Mouse (Mus musculus) brain, embryonic 18.5 days (tissue): ENCODE data around the gene Mcm6.
"Not testable (repeated sequence)": the region's sequence is repeated elsewhere in the genome, so short reads cannot be mapped to it uniquely, and the experiment has no call there.

ENCODE experiments used
- DNase-seq: peaks from one replicate; pipeline ENCODE4 v3.0.0-alpha.2; 2012; ENCODE audit warnings: low read depth, low spot score

The Mcm6 gene

DNA sequence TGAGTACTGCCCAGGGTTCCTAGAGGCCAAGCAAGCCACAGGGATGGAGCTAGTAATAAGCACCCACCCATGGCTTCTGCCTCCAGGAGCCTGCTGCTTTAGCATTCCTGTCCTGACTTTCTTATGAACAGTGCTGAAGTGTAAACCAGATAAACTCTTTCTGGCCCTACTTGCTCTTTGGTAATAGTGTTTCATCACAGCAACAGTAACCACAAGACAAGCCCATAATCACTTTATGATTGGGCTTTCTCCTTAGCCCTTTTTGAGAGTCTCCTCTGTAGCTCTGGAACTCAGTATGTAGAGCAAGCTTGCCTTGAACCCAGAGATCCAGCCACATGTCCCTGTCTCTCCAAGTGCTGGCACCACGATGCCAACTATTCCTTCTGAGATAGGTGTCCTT is 29.2 kb downstream of the Mcm6 start:
- no peak for DNase-seq

DNA sequence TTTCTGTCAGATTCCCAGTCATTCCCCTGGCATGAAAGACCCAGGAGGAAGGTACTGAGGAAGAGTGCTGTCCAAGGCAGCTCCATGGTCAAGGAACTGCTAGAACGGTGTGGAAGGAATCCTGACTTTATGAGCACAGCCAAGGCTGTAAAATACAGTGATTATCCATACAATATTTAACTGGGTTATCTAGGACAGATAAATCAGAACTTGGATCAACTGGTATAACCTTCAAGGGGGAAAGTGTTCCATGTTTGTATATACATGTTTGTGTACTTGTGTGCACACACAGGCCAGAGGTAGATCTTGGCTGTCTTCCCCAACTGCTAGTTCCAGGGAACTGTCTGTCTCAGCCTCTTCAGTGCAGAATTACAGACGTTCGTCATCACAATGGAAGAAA is 31.2 kb downstream of the Mcm6 start, which contains the start of gene Lct:
Lct (minus strand) TSS at position 101 of the 400 bp plus-strand sequence.
- no peak for DNase-seq

DNA sequence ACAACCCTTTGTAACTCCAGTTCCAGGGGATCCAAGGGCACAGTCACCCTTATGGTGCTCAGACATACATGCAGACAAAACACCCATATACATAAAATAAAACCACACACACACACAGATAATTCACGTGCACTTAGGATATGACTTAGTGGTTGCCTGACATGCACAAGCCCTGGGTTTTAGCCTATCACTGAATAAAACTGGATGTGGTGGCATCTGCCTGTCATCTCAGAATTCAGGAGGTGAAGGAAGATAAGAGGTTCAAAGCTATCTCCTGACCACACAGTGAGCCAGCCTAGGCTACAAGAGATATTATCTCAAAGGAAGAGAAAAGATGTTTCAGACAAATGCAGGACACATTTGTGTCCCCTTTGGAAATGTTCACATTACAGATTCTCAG is 32.3 kb downstream of the Mcm6 start:
- DNase-seq = no peak

DNA sequence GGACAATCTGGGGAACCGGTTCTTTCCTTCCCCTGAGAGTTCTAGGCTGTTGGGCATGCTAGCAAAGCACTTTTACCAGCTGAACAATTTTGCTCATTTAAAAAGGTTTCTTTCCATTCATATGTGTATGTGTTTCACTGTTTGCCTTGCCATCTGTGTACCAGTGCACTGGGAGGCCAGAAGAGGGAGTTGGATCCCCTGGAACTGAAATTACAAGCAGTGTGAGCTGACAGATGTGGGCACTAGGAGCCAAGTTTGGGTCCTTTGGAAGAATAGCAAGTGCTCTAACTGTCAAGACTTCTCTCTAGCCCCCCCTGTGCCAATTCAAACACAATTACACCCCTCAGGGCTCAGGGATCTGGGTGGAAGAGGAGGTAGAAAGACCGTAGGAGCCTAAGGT is 34.7 kb downstream of the Mcm6 start:
- no peak for DNase-seq

DNA sequence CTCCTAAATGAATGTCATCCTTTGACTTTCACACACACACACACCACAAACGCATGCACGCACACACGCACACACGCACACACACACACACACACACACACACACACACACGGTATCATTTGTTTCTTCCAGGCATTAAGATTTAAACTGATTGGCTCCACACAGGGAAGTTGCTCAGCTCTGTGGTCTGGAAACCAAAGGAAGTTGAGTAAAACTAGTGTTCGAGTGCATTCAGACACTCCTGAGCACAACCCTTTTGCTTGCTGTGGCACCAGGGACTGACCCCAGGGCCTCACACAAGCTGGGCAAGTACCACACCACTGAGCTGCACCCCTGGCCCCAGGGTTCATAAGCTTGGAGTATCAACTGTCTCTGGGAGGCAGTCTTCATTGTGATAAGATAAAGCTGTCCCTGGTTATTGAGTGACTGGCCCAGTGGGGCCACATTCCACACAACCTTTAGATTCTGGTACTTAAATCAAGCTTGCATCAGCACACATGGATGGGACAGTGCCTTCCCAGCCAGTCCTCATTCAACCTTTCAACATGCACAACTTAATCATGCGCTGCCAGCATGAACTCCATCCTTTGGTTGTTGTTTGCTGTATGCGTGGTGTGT is 36.3 kb downstream of the Mcm6 start:
- no peak for DNase-seq

DNA sequence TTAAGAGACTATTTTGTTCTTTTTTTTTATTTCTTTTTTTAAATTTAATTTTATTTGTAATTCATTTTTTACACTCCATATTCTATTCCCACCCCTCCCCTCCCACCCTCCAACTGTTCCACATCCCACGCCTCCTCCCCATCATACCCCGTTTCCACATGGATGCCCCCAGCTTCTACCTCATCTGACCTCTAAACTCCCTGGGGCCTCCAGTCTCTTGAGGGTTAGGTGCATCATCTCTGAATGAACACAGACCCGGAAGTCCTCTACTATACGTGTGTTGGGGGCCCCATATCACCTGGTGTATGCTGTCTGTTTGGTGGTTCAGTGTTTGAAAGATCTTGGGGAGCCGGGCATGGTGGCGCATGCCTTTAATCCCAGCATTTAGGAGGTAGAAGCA is 40.2 kb downstream of the Mcm6 start:
- DNase-seq = not testable (repeated sequence)

DNA sequence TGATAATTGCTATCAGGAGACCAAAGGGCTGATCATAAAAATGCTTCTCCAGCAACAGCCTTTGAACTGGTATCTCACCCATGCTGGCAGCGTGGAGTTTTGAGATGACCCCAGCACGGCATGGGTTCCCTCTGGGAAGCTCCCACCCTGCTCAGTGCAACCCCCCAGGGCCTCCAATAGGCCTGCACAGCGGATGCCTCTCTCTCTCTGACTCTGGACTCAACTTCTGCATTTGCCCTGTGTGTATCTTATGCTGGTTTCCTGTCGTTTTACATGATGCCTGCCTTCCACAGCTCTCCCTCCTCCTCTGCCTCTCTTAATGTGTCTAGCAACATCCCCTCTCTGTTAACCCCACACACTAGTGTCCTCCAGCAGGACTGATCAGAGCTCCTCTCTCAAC is 44.8 kb downstream of the Mcm6 start:
- no peak for DNase-seq

DNA sequence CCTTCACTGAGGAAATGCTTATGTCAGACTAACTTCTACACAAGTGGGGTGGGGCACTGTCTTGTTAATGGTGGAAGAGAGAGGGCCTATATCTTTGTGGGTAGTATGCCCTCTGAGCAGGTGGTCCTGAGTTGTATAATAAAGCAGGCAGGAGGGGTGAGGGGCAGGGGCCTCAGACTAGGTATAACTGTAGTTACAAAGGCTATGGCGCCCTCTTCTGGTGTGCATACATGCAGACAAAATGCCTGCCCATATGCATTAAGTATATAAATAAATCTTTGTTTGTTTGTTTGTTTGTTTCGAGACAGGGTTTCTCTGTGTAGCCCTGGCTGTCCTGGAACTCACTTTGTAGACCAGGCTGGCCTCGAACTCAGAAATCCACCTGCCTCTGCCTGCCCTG is 50.4 kb downstream of the Mcm6 start:
- no peak for DNase-seq

DNA sequence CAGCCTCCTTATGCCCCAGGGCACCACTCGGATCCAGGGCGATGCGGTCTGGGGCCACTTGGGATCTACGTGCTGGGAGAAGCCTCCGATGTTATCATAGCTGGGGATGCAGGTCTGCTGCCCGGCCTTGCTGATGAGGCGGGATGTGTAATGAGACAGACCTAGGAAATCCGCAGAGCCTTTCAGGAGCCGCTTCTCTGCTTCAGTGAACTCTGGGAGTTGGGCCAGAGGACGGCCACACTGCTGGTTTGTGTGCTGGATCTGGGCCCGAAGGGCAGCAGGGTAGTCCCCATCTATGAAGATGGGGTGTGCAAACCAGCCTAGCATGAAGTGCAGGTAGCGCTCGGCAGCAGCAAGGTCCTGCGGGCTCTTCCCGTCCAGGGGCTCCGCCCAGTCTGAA is 55.6 kb downstream of the Mcm6 start:
- DNase-seq = peak; percentile 8

DNA sequence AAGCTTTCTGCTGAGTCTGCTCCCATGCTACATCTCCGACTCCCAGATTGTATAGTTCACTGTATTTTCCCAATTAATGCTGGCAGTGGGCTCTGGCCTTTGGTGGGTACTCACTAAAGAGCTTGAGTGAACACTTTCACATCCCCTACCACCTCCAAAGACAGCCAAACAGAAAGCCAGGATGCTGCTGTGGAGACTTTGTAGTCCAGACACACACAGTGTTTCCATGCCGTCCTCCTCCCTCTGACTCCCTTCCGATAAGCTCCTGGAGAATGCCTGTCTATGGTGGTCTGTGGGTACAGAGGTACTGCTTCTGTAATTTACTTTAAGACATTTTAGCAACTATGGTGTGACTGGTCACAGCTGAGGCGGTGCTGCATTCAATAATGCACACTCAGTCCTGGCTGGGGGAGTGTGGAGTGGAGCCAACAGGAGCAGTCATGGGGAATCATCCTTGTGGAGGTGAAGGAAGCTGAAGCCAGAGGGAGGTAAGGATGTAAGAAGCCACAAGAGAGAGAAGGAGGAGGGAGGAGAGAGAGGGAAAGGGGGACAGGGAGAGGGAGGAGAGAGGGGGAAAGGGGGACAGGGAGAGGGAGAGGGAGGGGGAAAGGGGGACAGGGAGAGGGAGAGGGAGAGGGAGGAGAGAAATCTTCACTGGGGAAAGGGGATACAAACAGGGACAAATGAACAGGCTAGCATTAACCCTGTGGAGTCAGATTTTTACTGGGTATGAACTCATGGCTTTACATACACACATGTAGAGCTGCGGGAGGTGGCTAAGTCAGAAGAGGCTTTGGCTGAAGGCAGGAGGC is 63.5 kb downstream of the Mcm6 start:
- DNase-seq = no peak

DNA sequence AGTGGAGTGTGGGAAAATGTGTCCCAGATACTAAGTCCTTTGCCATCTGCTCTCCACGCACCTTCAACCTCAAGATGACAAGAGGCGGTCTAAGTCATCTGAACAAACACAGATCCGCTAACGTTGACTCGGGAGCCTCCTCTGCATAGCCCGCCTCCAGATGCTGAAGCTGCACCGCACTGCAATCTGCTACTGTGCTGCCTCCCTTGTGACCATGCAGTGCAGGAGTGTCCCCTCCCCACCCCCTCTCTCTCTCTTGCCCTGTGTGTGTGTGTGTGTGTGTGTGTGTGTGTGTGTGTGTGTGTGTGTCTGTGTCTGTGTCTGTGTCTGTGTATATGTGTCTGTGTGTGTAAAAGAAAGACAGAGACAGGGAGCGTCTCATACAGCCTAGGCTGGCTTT is 64.2 kb downstream of the Mcm6 start:
- no peak for DNase-seq

DNA sequence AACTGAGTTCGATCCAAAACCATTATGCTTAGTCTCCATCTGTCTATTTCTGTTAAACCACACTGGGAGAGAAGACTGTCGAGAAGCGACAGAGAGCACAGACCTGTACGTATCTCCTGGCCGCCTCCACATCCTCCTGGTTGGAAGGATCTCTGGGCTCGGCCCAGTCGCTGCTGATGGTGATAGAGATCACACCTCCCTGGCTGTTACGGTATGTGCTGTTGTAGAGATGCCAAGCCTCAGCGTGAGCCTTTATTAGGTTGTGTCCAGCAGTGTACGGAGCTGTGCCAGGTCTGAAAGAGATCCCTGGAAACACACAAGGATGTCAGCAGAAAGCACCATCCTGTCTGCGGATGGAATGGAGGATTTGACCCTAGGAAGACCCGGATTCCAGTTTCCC is 65.9 kb downstream of the Mcm6 start:
- DNase-seq = no peak

DNA sequence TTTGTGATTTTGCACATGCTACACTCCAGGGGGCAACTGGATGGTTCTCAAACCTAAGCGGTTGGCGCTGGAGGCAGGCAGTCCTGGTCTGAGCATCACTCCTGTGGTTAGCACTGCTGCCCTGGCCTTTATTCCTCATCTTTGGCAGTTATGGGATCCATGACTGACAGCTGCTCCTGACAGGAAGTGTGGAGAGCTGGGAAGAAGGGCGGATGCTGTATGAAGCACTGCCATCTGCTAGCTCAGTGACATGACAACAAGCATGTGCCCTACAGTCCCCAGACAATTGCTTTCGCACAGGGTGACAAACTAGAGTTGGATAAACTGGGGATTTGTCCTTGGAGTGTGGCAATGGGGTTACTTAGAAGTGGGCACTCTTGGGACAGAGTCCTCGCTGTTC is 69.2 kb downstream of the Mcm6 start:
- DNase-seq = no peak

DNA sequence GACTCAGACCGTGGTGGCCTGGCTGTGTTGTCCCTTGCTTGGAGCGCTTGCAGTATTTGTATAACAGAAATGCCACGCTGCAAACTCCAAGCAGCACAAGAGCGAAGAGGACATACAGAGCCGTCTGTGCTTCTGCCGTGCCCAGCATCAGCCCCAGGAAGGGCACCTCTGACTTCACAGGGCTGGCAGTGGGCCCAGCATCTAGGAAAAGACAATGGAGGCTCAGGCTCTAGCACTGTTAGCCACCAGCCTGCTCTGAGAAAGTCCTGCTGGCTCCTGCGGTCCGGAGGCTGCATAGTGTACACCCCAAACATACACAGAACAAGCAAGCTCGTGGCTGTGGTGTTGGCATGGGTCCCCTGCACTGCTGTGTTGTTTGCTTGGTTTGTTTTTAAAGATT is 74.3 kb downstream of the Mcm6 start:
- no peak for DNase-seq

DNA sequence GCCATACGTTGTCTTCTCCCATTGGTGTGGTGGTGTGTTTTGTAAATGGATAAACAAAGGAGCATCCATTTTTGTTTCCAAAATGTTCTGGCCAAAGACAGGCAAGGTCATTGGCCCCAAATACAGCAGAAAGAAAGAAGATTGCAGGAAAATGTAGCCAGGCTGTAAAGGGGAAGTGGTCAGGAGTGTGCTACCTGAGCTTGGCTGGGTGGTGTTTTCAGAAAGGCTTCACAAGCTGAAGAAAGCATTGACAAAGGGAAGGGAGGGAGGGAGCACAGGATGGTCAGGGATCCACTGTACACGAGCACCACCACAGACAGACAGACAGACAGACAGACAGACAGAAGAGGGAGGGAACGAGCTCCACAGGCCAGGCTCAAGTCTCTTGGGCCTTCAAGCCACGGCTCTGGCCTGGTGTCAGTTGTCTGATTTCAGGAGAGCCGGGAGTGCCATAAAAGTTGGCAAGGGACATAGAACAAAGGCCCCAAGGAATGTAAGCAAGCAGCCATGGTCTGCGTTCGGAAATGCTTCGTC is 75.2 kb downstream of the Mcm6 start:
- DNase-seq = no peak

DNA sequence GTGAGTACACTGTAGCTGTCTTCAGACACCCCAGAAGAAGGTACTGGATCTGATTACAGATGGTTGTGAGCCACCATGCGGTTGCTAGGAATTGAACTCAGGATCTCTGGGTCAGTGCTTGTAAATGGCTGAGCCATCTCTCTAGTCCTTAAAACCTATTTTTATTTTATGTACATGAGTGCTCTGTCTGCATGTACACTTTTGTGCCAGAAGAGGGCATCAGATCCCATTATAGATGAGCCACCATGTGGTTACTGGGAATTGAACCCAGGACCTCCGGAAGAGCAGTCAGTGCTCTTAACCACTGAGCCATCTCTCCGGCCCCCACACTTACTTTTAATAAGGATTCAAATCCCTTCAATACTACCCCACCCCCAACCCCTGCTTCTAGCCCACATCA is 76.5 kb downstream of the Mcm6 start:
- no peak for DNase-seq

DNA sequence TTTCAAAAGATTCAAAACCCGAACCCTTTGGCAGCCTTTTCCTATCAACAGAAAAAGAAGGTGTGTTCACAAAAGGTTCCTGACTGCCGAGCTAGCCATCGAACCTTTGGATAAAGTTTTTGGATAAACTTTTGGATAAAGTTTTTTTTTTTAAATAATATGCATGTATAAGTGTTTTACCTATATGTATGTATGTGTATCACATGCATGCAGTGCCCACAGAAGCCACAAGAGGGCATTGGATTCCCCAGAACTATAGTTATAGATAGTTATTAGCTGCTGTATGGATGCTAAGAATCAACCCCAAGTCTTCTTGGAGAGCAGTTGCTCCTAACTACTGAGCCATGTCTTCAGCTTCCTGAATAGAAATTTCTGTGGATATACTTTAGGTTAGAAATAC is 77.7 kb downstream of the Mcm6 start:
- no peak for DNase-seq
